Mouse (Mus musculus) liver, adult 2 months (tissue): ENCODE results near the gene Gramd1b. TPM values are rescaled to one million over a fixed set of nuclear protein-coding genes. Genes with fewer than 3 reads are reported as not detected.

Experiments used
- DNase-seq: peaks from one replicate; pipeline ENCODE4 v3.0.0-alpha.2; 2011; ENCODE audit warnings: low read depth, low spot score; ENCODE audit errors: extremely low read depth
- H3K27ac ChIP-seq: fragments of 200-500 bp; replicated peaks from 2 replicates; pipeline ENCODE4 v1.5.1; 2012; ENCODE audit warnings: low read depth, mild to moderate bottlenecking, control low read depth, inconsistent platforms, low read length; ENCODE audit not compliant: insufficient read depth
- H3K27me3 ChIP-seq: fragments of 200-500 bp; 2 replicates; pipeline ENCODE4 v1.6.1; 2012; ENCODE audit warnings: mild to moderate bottlenecking, moderate library complexity, low read length, inconsistent platforms; ENCODE audit not compliant: control insufficient read depth, insufficient read depth
- H3K36me3 ChIP-seq: fragments of 200-500 bp; 2 replicates; pipeline ENCODE4 v1.6.1; 2012; ENCODE audit warnings: low read length, inconsistent platforms; ENCODE audit not compliant: control insufficient read depth, insufficient read depth
- H3K4me1 ChIP-seq: fragments of 200-500 bp; 2 replicates; pipeline ENCODE4 v1.6.1; 2011; ENCODE audit warnings: low read length; ENCODE audit not compliant: control insufficient read depth, insufficient read depth
- H3K4me3 ChIP-seq: fragments of 200-500 bp; 2 replicates; pipeline ENCODE4 v1.5.1; 2011; ENCODE audit warnings: low read depth, mild to moderate bottlenecking, control low read depth, low read length, moderate library complexity; ENCODE audit not compliant: insufficient read depth
- H3K79me2 ChIP-seq: fragments of 200-500 bp; 2 replicates; pipeline ENCODE4 v1.6.1; 2012; ENCODE audit warnings: inconsistent platforms, mild to moderate bottlenecking, low read length, moderate library complexity; ENCODE audit not compliant: control insufficient read depth, insufficient read depth
- H3K9ac ChIP-seq: fragments of 200-500 bp; 2 replicates; pipeline ENCODE4 v1.6.1; 2012; ENCODE audit warnings: low read depth, mild to moderate bottlenecking, control low read depth, inconsistent platforms, low read length
- CTCF ChIP-seq: fragments of 200-500 bp; IDR thresholded peaks from 2 replicates; pipeline ENCODE4 v1.5.1; 2011; ENCODE audit warnings: low read depth, low read length, control low read depth
- POLR2A ChIP-seq: fragments of 200-500 bp; IDR thresholded peaks from 2 replicates; pipeline ENCODE4 v1.6.1; 2011; ENCODE audit warnings: low read length, control low read depth; ENCODE audit not compliant: insufficient read depth; ENCODE audit errors: extremely low read depth
- WGBS: fragments of 180-500 bp; shearing (Covaris S2); methylation state at CpG from one replicate; pipeline ENCODE4 v1.1.7; 2018; 5-methylcytosine and 5-hydroxymethylcytosine counted together
- polyA plus RNA-seq: library from polyadenylated mRNA; depleted of rRNA; stranded (reverse); fragments of >200 nt; gene quantifications from 2 replicates; pipeline ENCODE4 v1.2.3, GENCODE M21; 2012; rRNA removed
- total RNA-seq: library from RNA; depleted of rRNA; stranded (reverse); fragments of >200 nt; gene quantifications from 2 replicates; pipeline ENCODE4 v1.2.3, GENCODE M21; 2014; rRNA removed

The Gramd1b gene
- total and polyA plus RNA-seq, 2 experiments: 1.2 to 2.0 TPM

GRCm38 (mm10) chr9:40249106-40249505 is 282.1 kb downstream of the Gramd1b start:
- WGBS: 67% methylated on average over 1 of the region's 1 CpGs
- no peaks in the 10 kb centered on the region for H3K36me3 ChIP-seq
- no peaks in the 10 kb centered on the region for H3K79me2 ChIP-seq
- H3K27me3 ChIP-seq: no peaks in the 10 kb centered on the region
- no peaks in the 10 kb centered on the region; the same call in 1 of the 2 replicates for H3K4me1 ChIP-seq
- no peak for TF ChIP-seq POLR2A
- TF ChIP-seq CTCF: no peak
- no peak overlapping the region for H3K27ac ChIP-seq
- H3K4me3 ChIP-seq: no peak overlapping the region
- H3K9ac ChIP-seq: no peak overlapping the region
- DNase-seq: no peak

- Histone ChIP-seq H3K36me3 (no peaks in the 10 kb centered on the region), H3K9ac (no peak overlapping the region), H3K27ac (no peak overlapping the region), H3K4me3 (no peak overlapping the region), H3K27me3 (no peaks in the 10 kb centered on the region), H3K4me1 (no peaks in the 10 kb centered on the region), H3K79me2 (no peaks in the 10 kb centered on the region)
- no peak for TF ChIP-seq POLR2A
- no peak for TF ChIP-seq CTCF
- no peak for DNase-seq
- WGBS: 87% methylated on average over 6 of the region's 6 CpGs
Observed at GRCm38 (mm10) chr9:40246702-40247101, 284.5 kb downstream of the Gramd1b start.

GRCm38 (mm10) chr9:40245974-40246665 is 285.1 kb downstream of the Gramd1b start:
- H3K27me3 ChIP-seq: no peaks in the 10 kb centered on the region
- H3K4me3 ChIP-seq: no peak overlapping the region
- DNase-seq: no peak
- H3K36me3 ChIP-seq: no peaks in the 10 kb centered on the region
- H3K9ac ChIP-seq: no peak overlapping the region
- no peak overlapping the region for H3K27ac ChIP-seq
- WGBS: 85% methylated on average over 7 of the region's 7 CpGs
- H3K4me1 ChIP-seq: no peaks in the 10 kb centered on the region; the same call in 1 of the 2 replicates
- no peaks in the 10 kb centered on the region for H3K79me2 ChIP-seq
- TF ChIP-seq POLR2A: no peak
- no peak for TF ChIP-seq CTCF

GRCm38 (mm10) chr9:40245466-40245865 is 285.7 kb downstream of the Gramd1b start:
- Histone ChIP-seq H3K4me3 (no peak overlapping the region), H3K4me1 (no peaks in the 10 kb centered on the region; the same call in 1 of the 2 replicates), H3K79me2 (no peaks in the 10 kb centered on the region), H3K9ac (no peak overlapping the region), H3K36me3 (no peaks in the 10 kb centered on the region), H3K27me3 (no peaks in the 10 kb centered on the region), H3K27ac (no peak overlapping the region)
- TF ChIP-seq POLR2A (no peak), CTCF (no peak)
- no peak for DNase-seq
- WGBS: 80% methylated on average over 9 of the region's 9 CpGs

Other genes with a start within 250 kb of the Gramd1b start
- gene Gm21915, start 139.2 kb upstream of the Gramd1b start, total RNA-seq: not detected in 2 replicates
- not detected in 2 replicates for gene Gm21915, start 139.2 kb upstream of the Gramd1b start, polyA plus RNA-seq
- gene Clmp, start 154.6 kb upstream of the Gramd1b start, total RNA-seq: 0.40 and 0.46 TPM in 2 replicates
- 0.98 and 1.3 TPM in 2 replicates for gene Clmp, start 154.6 kb upstream of the Gramd1b start, polyA plus RNA-seq